Mouse (Mus musculus): Measurements from ENCODE around the gene Zcchc9.

- TF ChIP-seq CTCF (IDR thresholded peaks at IDR 0.05; ENCODE audit: low read depth, low read length) (no peak), EP300 (IDR thresholded peaks at IDR 0.05; ENCODE audit: insufficient read depth, low read depth, low read length) (no peak), POLR2A (IDR thresholded peaks at IDR 0.05; ENCODE audit: insufficient read depth, low read length) (no peak)
These were observed 38.5 kb downstream of the Zcchc9 start for GRCm38 (mm10) chr13:91768683-91769651.

Data from ES-Bruce4 (cell line).